Mouse (Mus musculus) testis, adult 2 months (tissue): ENCODE results near the gene Spata18. TPM values are rescaled to one million over a fixed set of nuclear protein-coding genes. Genes with fewer than 3 reads are reported as not detected.

Source experiments
- H3K27ac ChIP-seq: fragments of 200-500 bp; 2 replicates; pipeline ENCODE4 v1.5.1; 2012; ENCODE audit warnings: low read depth, low read length; ENCODE audit not compliant: control insufficient read depth, insufficient read depth
- H3K27me3 ChIP-seq: fragments of 200-500 bp; 2 replicates; pipeline ENCODE4 v1.6.1; 2012; ENCODE audit warnings: mild to moderate bottlenecking, low read length, moderate library complexity; ENCODE audit not compliant: control insufficient read depth, insufficient read depth
- H3K36me3 ChIP-seq: fragments of 200-500 bp; 2 replicates; pipeline ENCODE4 v1.6.1; 2012; ENCODE audit warnings: mild to moderate bottlenecking, low read length; ENCODE audit not compliant: control insufficient read depth, insufficient read depth
- H3K4me1 ChIP-seq: fragments of 200-500 bp; 2 replicates; pipeline ENCODE4 v1.6.1; 2012; ENCODE audit warnings: low read length; ENCODE audit not compliant: control insufficient read depth, insufficient read depth
- H3K4me3 ChIP-seq: fragments of 200-500 bp; 2 replicates; pipeline ENCODE4 v1.5.1; 2012; ENCODE audit warnings: low read depth, mild to moderate bottlenecking, low read length, moderate library complexity, mixed read lengths; ENCODE audit not compliant: control insufficient read depth
- CTCF ChIP-seq: fragments of 200-500 bp; IDR thresholded peaks from 2 replicates; pipeline ENCODE4 v1.5.1; 2012; ENCODE audit warnings: low read depth, mild to moderate bottlenecking, inconsistent platforms, low read length, moderate library complexity; ENCODE audit not compliant: control insufficient read depth, insufficient read depth, insufficient replicate concordance
- POLR2A ChIP-seq: fragments of 200-500 bp; IDR thresholded peaks from 2 replicates; pipeline ENCODE4 v1.6.1; 2012; ENCODE audit warnings: low read depth, mild to moderate bottlenecking, inconsistent platforms, low read length, moderate library complexity; ENCODE audit not compliant: control insufficient read depth
- polyA plus RNA-seq: library from polyadenylated mRNA; depleted of rRNA; stranded (reverse); fragments of >200 nt; gene quantifications from 2 replicates; pipeline ENCODE4 v1.2.3, GENCODE M21; 2012

The Spata18 gene
- polyA plus RNA-seq, 1 experiment: 551 TPM

DNA sequence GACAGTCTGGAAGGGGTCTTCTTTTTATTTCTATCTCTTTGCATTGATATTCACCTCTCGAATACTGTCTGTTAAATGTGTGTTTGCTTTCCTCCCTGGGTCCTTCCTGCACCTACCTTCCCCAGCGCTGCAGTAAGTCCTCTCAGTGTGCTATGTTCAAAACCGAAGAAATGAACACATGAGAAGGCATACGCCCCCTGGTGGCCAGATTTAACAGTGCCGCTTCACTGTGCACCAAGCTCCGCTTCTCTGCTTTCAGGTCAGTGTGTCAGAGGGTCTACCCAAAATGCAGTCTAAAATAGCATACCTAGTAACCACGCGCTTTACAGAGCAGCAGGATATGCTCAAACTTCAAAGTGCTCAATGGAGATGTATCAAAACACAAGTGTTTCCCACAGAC lies 18.0 kb upstream of the Spata18 start:
- H3K4me3 ChIP-seq: no peak overlapping the region
- TF ChIP-seq CTCF (peak; percentile 82; the same call in 1 of the 2 replicates), POLR2A (no peak)
- H3K4me1 ChIP-seq: peaks cover 3% of the 10 kb centered on the region; the same call in 1 of the 2 replicates
- H3K36me3 ChIP-seq: no peaks in the 10 kb centered on the region; the same call in 1 of the 2 replicates
- no peaks in the 10 kb centered on the region for H3K27me3 ChIP-seq
- no peak overlapping the region for H3K27ac ChIP-seq

DNA sequence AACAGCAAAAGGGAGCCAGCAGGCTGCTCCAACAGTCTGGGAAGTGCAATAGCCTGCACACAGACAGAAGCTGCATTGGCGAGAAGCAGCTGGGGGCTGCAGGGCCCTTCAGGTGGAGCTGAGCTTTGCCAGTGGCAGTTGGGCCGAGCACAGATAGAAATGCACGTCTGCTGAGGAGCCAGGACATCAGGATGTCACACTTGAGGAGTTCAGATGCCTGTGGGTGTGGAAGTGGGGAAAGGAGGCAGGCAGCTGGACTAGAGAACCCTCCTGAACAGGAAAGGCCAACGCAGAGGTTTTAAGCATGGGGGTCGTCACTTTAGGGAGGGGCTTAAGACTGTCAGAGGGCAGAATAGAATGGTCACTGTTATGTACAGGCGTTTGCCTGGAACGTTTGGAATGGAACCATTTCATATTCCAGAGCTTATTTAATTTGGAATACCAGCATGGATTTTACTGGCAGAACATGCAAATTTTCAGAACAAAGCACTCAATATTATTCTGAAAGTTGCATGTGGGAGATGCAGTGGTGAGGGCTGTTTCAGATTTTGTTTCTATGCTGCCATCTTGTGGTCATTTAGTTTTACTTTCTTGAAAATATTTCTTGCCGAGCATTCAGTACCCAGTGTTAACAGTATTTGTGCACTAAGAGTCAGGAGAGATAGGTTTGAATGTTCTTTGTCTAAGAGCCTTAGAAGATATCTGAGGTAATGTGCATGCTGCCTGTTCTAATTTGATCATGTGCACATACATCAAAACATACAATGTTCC lies 13.7 kb upstream of the Spata18 start:
- no peaks in the 10 kb centered on the region; the same call in 1 of the 2 replicates for H3K36me3 ChIP-seq
- TF ChIP-seq CTCF: no peak
- TF ChIP-seq POLR2A: no peak
- H3K4me3 ChIP-seq: no peak overlapping the region
- H3K4me1 ChIP-seq: no peaks in the 10 kb centered on the region
- no peak overlapping the region for H3K27ac ChIP-seq
- no peaks in the 10 kb centered on the region for H3K27me3 ChIP-seq

DNA sequence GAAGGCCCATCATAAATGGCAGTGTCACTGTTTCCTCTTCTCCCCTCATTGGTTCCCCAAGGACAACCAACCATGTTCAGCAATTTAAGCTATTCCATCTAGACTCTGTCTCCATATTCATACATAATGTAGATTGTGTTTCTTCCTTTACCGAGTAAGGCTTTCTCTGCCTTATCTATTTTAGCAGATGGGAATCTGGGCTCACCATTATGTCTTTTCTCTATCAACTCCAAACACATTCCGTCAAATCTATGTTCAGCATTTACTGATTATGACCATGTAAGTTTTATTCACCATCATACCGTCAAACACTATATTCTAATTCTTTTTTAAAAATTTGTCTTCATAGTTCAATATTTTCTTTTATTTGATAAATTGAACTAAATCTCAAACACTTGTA lies 10.1 kb upstream of the Spata18 start:
- no peak overlapping the region for H3K4me3 ChIP-seq
- no peak for TF ChIP-seq CTCF
- no peak for TF ChIP-seq POLR2A
- no peaks in the 10 kb centered on the region for H3K4me1 ChIP-seq
- H3K36me3 ChIP-seq: 0 out of 2 replicates have a peak, but pooled peaks cover 1% of the 10 kb centered on the region
- H3K27me3 ChIP-seq: no peaks in the 10 kb centered on the region
- no peak overlapping the region for H3K27ac ChIP-seq

DNA sequence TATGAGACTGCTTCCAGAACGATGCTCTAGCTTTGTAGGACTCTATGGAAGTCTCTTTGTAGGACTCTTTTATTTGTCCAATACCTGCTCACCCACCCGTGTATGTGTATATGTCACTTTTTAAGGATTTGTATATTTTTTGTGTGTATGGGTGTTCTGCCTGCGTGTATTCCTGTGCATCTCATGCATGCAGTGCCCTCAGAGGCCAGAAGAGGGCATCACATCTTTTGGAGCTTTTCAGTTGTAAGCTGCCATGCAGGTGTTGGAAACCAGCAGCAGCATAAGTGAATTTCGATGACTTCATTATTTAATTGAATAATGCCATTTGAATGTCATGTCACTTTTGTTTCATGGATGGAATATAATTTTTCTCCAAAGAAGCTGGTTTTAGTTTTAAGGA lies 9.1 kb upstream of the Spata18 start:
- Histone ChIP-seq H3K27me3 (no peaks in the 10 kb centered on the region), H3K27ac (no peak overlapping the region), H3K36me3 (0 out of 2 replicates have a peak, but pooled peaks cover 1% of the 10 kb centered on the region), H3K4me1 (no peaks in the 10 kb centered on the region), H3K4me3 (no peak overlapping the region)
- TF ChIP-seq POLR2A: no peak
- TF ChIP-seq CTCF: no peak

DNA sequence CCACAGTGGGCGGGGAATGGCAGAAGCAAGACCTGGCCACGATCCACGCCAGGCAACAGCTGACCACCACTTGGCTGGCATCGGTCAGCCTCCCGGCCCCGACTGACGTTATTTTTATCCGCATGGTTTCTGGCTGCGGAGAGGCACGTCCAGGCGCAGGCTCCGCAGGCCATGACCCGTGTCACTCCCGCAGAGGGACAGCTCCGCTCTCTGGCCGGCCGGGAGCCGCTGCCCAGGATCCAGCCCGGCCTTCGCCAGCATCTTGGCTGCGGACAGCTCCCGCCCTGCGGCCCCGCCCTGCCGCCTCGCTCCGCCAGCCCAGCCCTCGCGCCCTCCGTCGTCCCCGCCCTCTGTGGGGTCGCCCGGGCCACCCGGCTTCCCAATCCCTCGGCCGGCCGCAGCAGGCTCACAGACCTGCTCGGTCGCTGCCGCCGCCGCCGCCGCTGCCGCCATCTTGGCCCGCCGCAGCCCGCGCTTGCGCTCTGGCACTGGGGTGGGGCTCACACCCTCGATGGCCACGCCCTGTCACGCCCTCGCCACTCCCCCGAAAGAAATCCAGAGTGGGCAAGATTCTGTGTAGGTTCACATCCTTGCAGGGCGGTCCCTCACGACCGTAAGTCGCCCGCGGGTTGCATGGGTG lies 3.8 kb upstream of the Spata18 start, which contains the start of gene Sgcb:
Sgcb (minus strand) TSS at position 530 of the 640 bp plus-strand sequence.
- H3K27me3 ChIP-seq: no peaks in the 10 kb centered on the region
- 0 out of 2 replicates have a peak, but pooled peaks cover 1% of the 10 kb centered on the region for H3K36me3 ChIP-seq
- no peak within 1 kb of the TSS for H3K27ac ChIP-seq
- peak within 1 kb of the TSS; percentile 94 for H3K4me3 ChIP-seq
- no peaks in the 10 kb centered on the region; the same call in none of the 2 replicates for H3K4me1 ChIP-seq
- TF ChIP-seq POLR2A (peak; percentile 73), CTCF (no peak)

DNA sequence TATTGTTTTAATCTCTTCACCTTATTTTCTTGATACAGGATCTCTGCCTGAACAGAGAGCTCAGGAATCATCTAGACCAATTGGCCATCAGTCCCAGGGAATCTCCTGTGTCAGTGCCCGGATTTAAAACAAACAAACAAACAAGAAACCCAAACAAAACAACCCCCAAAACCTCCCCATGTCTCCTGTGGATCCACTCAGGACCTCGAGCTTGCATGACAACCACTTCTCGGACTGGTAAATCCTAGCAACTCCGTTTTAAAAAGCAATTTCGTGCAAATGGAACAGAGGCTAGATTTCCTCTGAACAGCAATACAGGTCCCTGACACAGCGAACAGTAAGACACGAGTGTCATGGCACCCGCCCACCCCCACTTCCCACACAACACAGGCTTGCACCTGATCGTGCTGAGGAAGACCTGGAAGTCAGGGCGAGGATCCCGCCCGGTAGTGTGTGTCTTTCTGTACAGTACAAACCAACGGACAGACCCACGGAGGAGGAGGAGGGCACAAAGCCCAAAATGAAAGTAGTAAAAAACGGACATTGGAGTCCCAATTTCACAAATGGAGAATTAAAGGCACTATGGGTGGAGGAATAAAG lies 714 bp upstream of the Spata18 start:
- Histone ChIP-seq H3K4me1 (no peaks in the 10 kb centered on the region; the same call in none of the 2 replicates), H3K27me3 (no peaks in the 10 kb centered on the region)

DNA sequence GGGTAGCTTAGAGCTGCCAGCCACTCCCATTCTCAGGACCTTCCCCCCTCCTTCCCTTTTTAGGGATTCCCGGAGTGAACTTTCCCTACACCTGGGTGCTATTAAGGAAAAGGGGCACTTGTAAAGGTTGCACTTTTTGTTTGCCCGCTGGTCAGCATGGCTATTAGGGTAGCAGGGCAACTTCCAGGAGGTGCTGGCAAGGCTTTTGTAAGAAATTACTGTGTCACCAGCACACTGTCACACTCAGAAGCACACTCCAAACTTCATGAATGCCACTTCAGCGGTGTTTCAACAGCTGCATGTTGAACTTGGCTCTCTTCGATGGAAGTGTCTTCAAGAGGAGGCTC lies 649 bp downstream of the Spata18 start:
- no peak for TF ChIP-seq CTCF
- TF ChIP-seq POLR2A: no peak
- H3K36me3 ChIP-seq: no peaks in the 10 kb centered on the region
- H3K27me3 ChIP-seq: no peaks in the 10 kb centered on the region
- H3K4me1 ChIP-seq: no peaks in the 10 kb centered on the region; the same call in none of the 2 replicates
- H3K4me3 ChIP-seq: peak overlapping the region; percentile 94
- H3K27ac ChIP-seq: peak overlapping the region; percentile 32; the same call in 1 of the 2 replicates

More for the DNA sequence above, 714 bp upstream of the Spata18 start:
- Histone ChIP-seq H3K4me3 (peak overlapping the region; percentile 94), H3K27ac (no peak overlapping the region), H3K36me3 (no peaks in the 10 kb centered on the region)
- TF ChIP-seq CTCF (no peak), POLR2A (no peak)
